Mouse (Mus musculus): ENCODE data around the gene 9030612E09Rik. TPM values are rescaled to one million over a fixed set of nuclear protein-coding genes. Genes with fewer than 3 reads are reported as not detected.
A peak's percentile ranks its signal among the peaks of the same experiment; 100 is the strongest.

9030612E09Rik gene
- total and polyA plus RNA-seq, 2 experiments from 2014 or later = 2.2 to 2.4 TPM

DNA sequence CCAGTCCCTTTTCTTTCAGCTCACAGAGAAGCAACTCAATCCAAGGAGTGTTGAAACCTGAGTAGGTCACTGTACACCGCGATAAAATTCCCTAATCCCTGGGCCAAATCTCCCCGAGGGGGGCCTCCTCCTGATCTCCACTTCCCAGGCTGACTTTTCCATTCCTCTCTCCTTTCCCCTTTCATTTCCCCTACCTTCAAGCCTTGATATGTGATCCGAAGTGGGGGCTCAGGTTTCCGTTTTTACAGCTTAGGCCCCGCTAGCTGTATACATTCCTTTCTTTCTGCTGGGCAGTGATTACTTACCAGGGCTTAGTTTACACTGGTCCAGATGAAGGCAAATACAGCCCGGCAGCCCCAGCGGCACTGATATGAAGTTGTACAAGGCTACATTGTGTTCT, 3.4 kb upstream of the 9030612E09Rik start:
- H3K4me1 ChIP-seq (ENCODE audit: insufficient read depth) = peaks cover 11% of the 10 kb centered on the region
- H3K27ac ChIP-seq (ENCODE audit: low read depth, low read length) = no peak overlapping the region
- no peaks in the 10 kb centered on the region for H3K9me3 ChIP-seq (ENCODE audit: low read length)
- DNase-seq = no peak
- H3K9ac ChIP-seq = peak overlapping the region; percentile 33; the same call in 1 of the 2 replicates
- no peak for TF ChIP-seq CTCF (IDR thresholded peaks at IDR 0.05; ENCODE audit: low read depth)
- WGBS = 13% methylated on average over 8 of the region's 8 CpGs
- H3K4me3 ChIP-seq (ENCODE audit: low read depth, low read length) = peak overlapping the region; percentile 88
- H3K27me3 ChIP-seq (ENCODE audit: insufficient read depth, low read length) = no peaks in the 10 kb centered on the region
- H3K36me3 ChIP-seq (ENCODE audit: insufficient read depth) = no peaks in the 10 kb centered on the region
- H3K4me2 ChIP-seq (ENCODE audit: low read depth) = peak overlapping the region; percentile 92
- ATAC-seq = no peak

DNA sequence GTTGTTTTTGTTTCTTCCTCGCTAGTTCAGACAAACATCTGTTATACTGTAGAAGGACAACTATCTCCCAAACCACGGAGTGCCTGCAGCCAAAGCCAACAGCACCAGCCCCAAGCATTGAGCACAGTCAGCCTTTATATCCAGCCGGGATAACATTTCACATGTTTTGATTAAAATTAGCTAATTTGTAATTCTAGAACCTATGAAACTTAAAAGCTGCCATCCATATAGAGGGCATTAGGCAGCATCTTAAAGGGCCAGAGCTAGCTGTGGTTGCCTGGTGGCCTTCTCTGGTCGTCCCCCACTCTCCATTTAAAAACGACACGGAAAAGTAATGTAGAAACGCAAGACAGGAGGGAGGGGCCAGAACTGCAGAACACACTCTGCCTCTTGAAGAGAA, 2.4 kb upstream of the 9030612E09Rik start:
- Histone ChIP-seq H3K27ac (ENCODE audit: low read depth, low read length) (no peak overlapping the region), H3K4me3 (ENCODE audit: low read depth, low read length) (peak overlapping the region; percentile 88), H3K27me3 (ENCODE audit: insufficient read depth, low read length) (no peaks in the 10 kb centered on the region), H3K36me3 (ENCODE audit: insufficient read depth) (no peaks in the 10 kb centered on the region), H3K9ac (peak overlapping the region; percentile 33), H3K4me1 (ENCODE audit: insufficient read depth) (peaks cover 11% of the 10 kb centered on the region), H3K4me2 (ENCODE audit: low read depth) (peak overlapping the region; percentile 92), H3K9me3 (ENCODE audit: low read length) (no peaks in the 10 kb centered on the region)
- no peak for ATAC-seq
- WGBS = 6% methylated on average over 7 of the region's 7 CpGs
- TF ChIP-seq CTCF (IDR thresholded peaks at IDR 0.05; ENCODE audit: low read depth) = no peak
- DNase-seq = no peak

- no peaks in the 10 kb centered on the region for H3K36me3 ChIP-seq (ENCODE audit: insufficient read depth)
- H3K4me2 ChIP-seq (ENCODE audit: low read depth) = peak overlapping the region; percentile 92
- no peaks in the 10 kb centered on the region for H3K9me3 ChIP-seq (ENCODE audit: low read length)
- peak overlapping the region; percentile 85 for H3K9ac ChIP-seq
- peaks cover 11% of the 10 kb centered on the region for H3K4me1 ChIP-seq (ENCODE audit: insufficient read depth)
- no peaks in the 10 kb centered on the region for H3K27me3 ChIP-seq (ENCODE audit: insufficient read depth, low read length)
- peak overlapping the region; percentile 88 for H3K4me3 ChIP-seq (ENCODE audit: low read depth, low read length)
- TF ChIP-seq CTCF (IDR thresholded peaks at IDR 0.05; ENCODE audit: low read depth) = no peak
- DNase-seq (peak; percentile 25), ATAC-seq (no peak)
- H3K27ac ChIP-seq (ENCODE audit: low read depth, low read length) = no peak overlapping the region
- 5% methylated on average over 8 of the region's 8 CpGs for WGBS
Observed at GRCm38 (mm10) chr10:43172554-43172953, 1.9 kb upstream of the 9030612E09Rik start.

DNA sequence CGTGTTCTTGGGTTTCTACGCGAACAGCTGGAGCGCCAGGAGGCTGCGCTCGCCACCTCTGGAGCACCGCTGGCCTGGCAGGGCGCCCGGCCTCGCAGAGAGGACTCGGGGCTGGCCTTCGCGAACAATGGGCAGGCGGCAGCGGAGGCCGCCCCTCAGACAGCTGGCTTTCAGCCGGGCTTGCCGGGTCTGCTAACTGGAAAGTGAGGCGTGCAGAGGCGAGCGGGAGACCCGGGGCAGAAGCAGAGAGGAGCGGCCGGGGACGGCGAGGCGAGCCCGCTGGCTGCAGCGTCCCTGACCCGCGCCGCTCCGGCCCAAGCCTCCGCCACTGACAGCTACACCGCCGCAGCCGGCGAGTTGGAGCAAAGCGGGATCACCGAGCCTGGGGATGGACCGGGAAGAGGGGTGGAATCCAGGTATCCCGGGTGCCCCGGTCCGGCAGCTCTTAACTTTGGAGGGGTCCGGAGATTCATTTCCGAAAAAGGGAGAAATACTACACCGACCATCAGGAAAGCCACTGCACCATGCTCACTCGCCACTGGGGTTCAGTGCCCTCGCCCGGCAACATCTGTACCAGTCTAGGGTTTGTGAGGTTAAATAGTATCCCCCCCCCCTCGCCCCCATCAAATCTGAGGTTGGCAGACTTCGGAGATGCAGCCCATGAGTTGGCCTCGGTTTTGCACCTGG, 1.2 kb upstream of the 9030612E09Rik start:
- WGBS = under 1% methylated on average over 53 of the region's 53 CpGs

DNA sequence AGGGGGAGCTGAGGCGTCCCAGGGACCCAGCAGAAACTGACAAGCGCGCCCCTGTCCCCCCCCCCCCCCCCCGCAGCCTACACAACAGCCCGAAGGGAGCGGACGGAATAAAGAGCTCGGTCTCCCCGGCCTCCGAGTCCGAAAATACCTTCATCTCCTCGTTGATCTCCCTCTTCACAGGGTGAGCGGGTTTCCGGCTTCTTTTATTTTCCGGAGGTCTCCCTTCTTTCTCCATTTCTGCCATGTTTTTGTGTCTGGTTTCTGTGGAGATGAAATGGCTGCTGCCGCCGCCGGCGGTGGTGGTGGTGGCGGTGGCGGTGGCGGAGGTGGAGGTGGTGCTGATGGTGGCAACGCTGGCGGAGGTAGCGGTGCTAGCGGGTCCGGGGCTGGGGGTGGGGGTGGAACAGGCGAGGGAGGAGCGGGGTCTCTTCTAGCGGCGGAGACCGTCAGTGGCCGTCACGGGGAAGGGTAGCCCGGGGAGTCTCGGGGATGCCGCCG, 627 bp upstream of the 9030612E09Rik start:
- Histone ChIP-seq H3K4me1 (ENCODE audit: insufficient read depth) (peaks cover 10% of the 10 kb centered on the region), H3K9ac (peak overlapping the region; percentile 85), H3K4me3 (ENCODE audit: low read depth, low read length) (peak overlapping the region; percentile 88), H3K9me3 (ENCODE audit: low read length) (no peaks in the 10 kb centered on the region), H3K4me2 (ENCODE audit: low read depth) (peak overlapping the region; percentile 92), H3K27me3 (ENCODE audit: insufficient read depth, low read length) (no peaks in the 10 kb centered on the region), H3K27ac (ENCODE audit: low read depth, low read length) (peak overlapping the region; percentile 97), H3K36me3 (ENCODE audit: insufficient read depth) (no peaks in the 10 kb centered on the region)
- WGBS = 2% methylated on average over 30 of the region's 38 CpGs
- TF ChIP-seq CTCF (IDR thresholded peaks at IDR 0.05; ENCODE audit: low read depth) = no peak
- DNase-seq = peak; percentile 59
- peak; percentile 55 for ATAC-seq

More for the DNA sequence above, 1.2 kb upstream of the 9030612E09Rik start:
- DNase-seq = peak; percentile 58
- Histone ChIP-seq H3K9me3 (ENCODE audit: low read length) (no peaks in the 10 kb centered on the region), H3K27me3 (ENCODE audit: insufficient read depth, low read length) (no peaks in the 10 kb centered on the region), H3K4me2 (ENCODE audit: low read depth) (peak overlapping the region; percentile 92), H3K4me3 (ENCODE audit: low read depth, low read length) (peak overlapping the region; percentile 88), H3K9ac (peak overlapping the region; percentile 85), H3K27ac (ENCODE audit: low read depth, low read length) (peak overlapping the region; percentile 97), H3K4me1 (ENCODE audit: insufficient read depth) (peaks cover 11% of the 10 kb centered on the region), H3K36me3 (ENCODE audit: insufficient read depth) (no peaks in the 10 kb centered on the region)
- no peak for TF ChIP-seq CTCF (IDR thresholded peaks at IDR 0.05; ENCODE audit: low read depth)
- ATAC-seq = peak; percentile 11

DNA sequence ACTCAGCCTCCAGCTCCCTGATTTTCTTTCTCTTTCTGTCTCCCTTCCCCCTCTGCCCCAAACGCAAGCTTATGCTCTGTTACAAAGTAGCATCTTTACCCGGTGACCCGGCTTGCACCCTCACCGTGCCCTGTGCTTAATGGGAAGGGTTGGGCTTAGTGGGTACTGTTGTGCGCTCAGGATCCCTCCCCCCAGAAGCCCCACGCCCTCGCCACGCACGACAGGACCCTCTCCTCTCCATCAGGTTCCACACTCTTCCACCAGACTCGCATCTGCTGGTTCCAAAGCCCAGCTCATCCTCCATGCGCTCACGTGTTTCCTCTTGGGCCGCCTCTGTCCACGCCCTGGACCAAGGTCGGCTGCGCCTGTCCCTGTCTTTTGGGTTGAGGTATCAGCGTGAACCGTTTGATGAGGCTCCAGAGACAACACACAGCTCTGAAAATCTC, 675 bp downstream of the 9030612E09Rik start:
- WGBS = 4% methylated on average over 18 of the region's 18 CpGs
- H3K4me2 ChIP-seq (ENCODE audit: low read depth) = peak overlapping the region; percentile 92
- H3K9ac ChIP-seq = peak overlapping the region; percentile 85
- DNase-seq (no peak), ATAC-seq (no peak; the same call in 1 of the 2 replicates)
- peaks cover 7% of the 10 kb centered on the region; the same call in 1 of the 2 replicates for H3K4me1 ChIP-seq (ENCODE audit: insufficient read depth)
- H3K27ac ChIP-seq (ENCODE audit: low read depth, low read length) = peak overlapping the region; percentile 97
- no peaks in the 10 kb centered on the region for H3K36me3 ChIP-seq (ENCODE audit: insufficient read depth)
- peak overlapping the region; percentile 88 for H3K4me3 ChIP-seq (ENCODE audit: low read depth, low read length)
- H3K9me3 ChIP-seq (ENCODE audit: low read length) = no peaks in the 10 kb centered on the region
- H3K27me3 ChIP-seq (ENCODE audit: insufficient read depth, low read length) = no peaks in the 10 kb centered on the region
- no peak for TF ChIP-seq CTCF (IDR thresholded peaks at IDR 0.05; ENCODE audit: low read depth)

- Histone ChIP-seq H3K9ac (no peak overlapping the region), H3K9me3 (ENCODE audit: low read length) (no peaks in the 10 kb centered on the region), H3K27ac (ENCODE audit: low read depth, low read length) (no peak overlapping the region), H3K4me2 (ENCODE audit: low read depth) (no peak overlapping the region), H3K36me3 (ENCODE audit: insufficient read depth) (no peaks in the 10 kb centered on the region), H3K4me1 (ENCODE audit: insufficient read depth) (no peaks in the 10 kb centered on the region), H3K4me3 (ENCODE audit: low read depth, low read length) (no peak overlapping the region), H3K27me3 (ENCODE audit: insufficient read depth, low read length) (no peaks in the 10 kb centered on the region)
- DNase-seq = peak; percentile 25
- TF ChIP-seq CTCF (IDR thresholded peaks at IDR 0.05; ENCODE audit: low read depth) = no peak
- no peak for ATAC-seq
- 23% methylated on average over 5 of the region's 5 CpGs for WGBS
Observed at GRCm38 (mm10) chr10:43180313-43180912, 5.9 kb downstream of the 9030612E09Rik start.

Data from forebrain, postnatal 0 days (tissue).